Mouse (Mus musculus): Measurements from ENCODE around the gene Eif5. TPM values are rescaled to one million over a fixed set of nuclear protein-coding genes. Genes with fewer than 3 reads are reported as not detected.

The Eif5 gene
- 520 and 559 TPM in 2 replicates for polyA plus RNA-seq (2015; fragmentation: Nextera tagmentation; extraction: Ambion mirVana)

- peak within 1 kb of the TSS; percentile 81 for H3K4me2 ChIP-seq (ENCODE audit: low read depth, low read length)
- peak within 1 kb of the TSS; percentile 100 for H3K27ac ChIP-seq (ENCODE audit: low read depth)
- peak; percentile 90 for ATAC-seq
- 1% methylated on average over 40 of the region's 47 CpGs for WGBS (ENCODE audit: insufficient replicate concordance)
- peak; percentile 95 for TF ChIP-seq EP300 (IDR thresholded peaks at IDR 0.05; ENCODE audit: low read depth)
- no peak for TF ChIP-seq CTCF (IDR thresholded peaks at IDR 0.05; ENCODE audit: low read depth)
- H3K9ac ChIP-seq (replicated peaks) = peak within 1 kb of the TSS; percentile 100
- H3K4me3 ChIP-seq (ENCODE audit: low read depth, low read length) = peak within 1 kb of the TSS; percentile 96
- DNase-seq = peak; percentile 99
- peaks cover 38% of the 10 kb centered on the region for H3K4me1 ChIP-seq (ENCODE audit: insufficient read depth)
- H3K9me3 ChIP-seq (ENCODE audit: low read length) = no peaks in the 10 kb centered on the region
- no peaks in the 10 kb centered on the region for H3K27me3 ChIP-seq (ENCODE audit: insufficient read depth, low read length)
- H3K36me3 ChIP-seq (replicated peaks; ENCODE audit: insufficient read depth, low read length) = peaks cover 40% of the 10 kb centered on the region
Measured at GRCm38 (mm10) chr12:111537796-111538291, at the start of gene Eif5. TSS of gene Eif5 (plus strand) at chr12:111538016.

GRCm38 (mm10) chr12:111489261-111489865 lies 48.5 kb upstream of the Eif5 start:
- ATAC-seq = no peak
- H3K27me3 ChIP-seq (ENCODE audit: insufficient read depth, low read length) = peaks cover 48% of the 10 kb centered on the region
- WGBS (ENCODE audit: insufficient replicate concordance) = 62% methylated on average over 11 of the region's 11 CpGs

GRCm38 (mm10) chr12:111494931-111495330 lies 42.9 kb upstream of the Eif5 start:
- Histone ChIP-seq H3K27ac (ENCODE audit: low read depth) (no peak overlapping the region), H3K9ac (replicated peaks) (no peak overlapping the region), H3K36me3 (replicated peaks; ENCODE audit: insufficient read depth, low read length) (no peaks in the 10 kb centered on the region), H3K4me2 (ENCODE audit: low read depth, low read length) (no peak overlapping the region), H3K4me3 (ENCODE audit: low read depth, low read length) (no peak overlapping the region), H3K27me3 (ENCODE audit: insufficient read depth, low read length) (0 out of 2 replicates have a peak, but pooled peaks cover 2% of the 10 kb centered on the region), H3K9me3 (ENCODE audit: low read length) (no peaks in the 10 kb centered on the region), H3K4me1 (ENCODE audit: insufficient read depth) (0 out of 2 replicates have a peak, but pooled peaks cover 1% of the 10 kb centered on the region)
- DNase-seq = no peak
- no peak for TF ChIP-seq EP300 (IDR thresholded peaks at IDR 0.05; ENCODE audit: low read depth)
- ATAC-seq = no peak
- WGBS (ENCODE audit: insufficient replicate concordance) = 63% methylated on average over 4 of the region's 4 CpGs

More at GRCm38 (mm10) chr12:111489261-111489865, 48.5 kb upstream of the Eif5 start:
- H3K4me2 ChIP-seq (ENCODE audit: low read depth, low read length) = no peak overlapping the region
- H3K9me3 ChIP-seq (ENCODE audit: low read length) = no peaks in the 10 kb centered on the region
- TF ChIP-seq CTCF (IDR thresholded peaks at IDR 0.05; ENCODE audit: low read depth) = no peak
- TF ChIP-seq EP300 (IDR thresholded peaks at IDR 0.05; ENCODE audit: low read depth) = no peak
- no peak for DNase-seq
- no peak overlapping the region for H3K4me3 ChIP-seq (ENCODE audit: low read depth, low read length)
- no peak overlapping the region for H3K27ac ChIP-seq (ENCODE audit: low read depth)
- H3K4me1 ChIP-seq (ENCODE audit: insufficient read depth) = peaks cover 15% of the 10 kb centered on the region; the same call in 1 of the 2 replicates
- no peak overlapping the region for H3K9ac ChIP-seq (replicated peaks)
- no peaks in the 10 kb centered on the region for H3K36me3 ChIP-seq (replicated peaks; ENCODE audit: insufficient read depth, low read length)

GRCm38 (mm10) chr12:111497076-111497475 lies 40.7 kb upstream of the Eif5 start:
- Histone ChIP-seq H3K27me3 (ENCODE audit: insufficient read depth, low read length) (0 out of 2 replicates have a peak, but pooled peaks cover 2% of the 10 kb centered on the region), H3K9me3 (ENCODE audit: low read length) (no peaks in the 10 kb centered on the region), H3K36me3 (replicated peaks; ENCODE audit: insufficient read depth, low read length) (no peaks in the 10 kb centered on the region), H3K9ac (replicated peaks) (no peak overlapping the region), H3K27ac (ENCODE audit: low read depth) (no peak overlapping the region), H3K4me3 (ENCODE audit: low read depth, low read length) (no peak overlapping the region), H3K4me1 (ENCODE audit: insufficient read depth) (no peaks in the 10 kb centered on the region), H3K4me2 (ENCODE audit: low read depth, low read length) (no peak overlapping the region)
- WGBS (ENCODE audit: insufficient replicate concordance) = 43% methylated on average over 2 of the region's 2 CpGs
- TF ChIP-seq CTCF (IDR thresholded peaks at IDR 0.05; ENCODE audit: low read depth) = peak; percentile 65
- no peak for TF ChIP-seq EP300 (IDR thresholded peaks at IDR 0.05; ENCODE audit: low read depth)
- ATAC-seq = no peak
- peak; percentile 46 for DNase-seq

- Histone ChIP-seq H3K4me1 (ENCODE audit: insufficient read depth) (no peaks in the 10 kb centered on the region), H3K4me2 (ENCODE audit: low read depth, low read length) (no peak overlapping the region), H3K27me3 (ENCODE audit: insufficient read depth, low read length) (0 out of 2 replicates have a peak, but pooled peaks cover 2% of the 10 kb centered on the region), H3K36me3 (replicated peaks; ENCODE audit: insufficient read depth, low read length) (no peaks in the 10 kb centered on the region), H3K9ac (replicated peaks) (no peak overlapping the region), H3K4me3 (ENCODE audit: low read depth, low read length) (no peak overlapping the region), H3K27ac (ENCODE audit: low read depth) (no peak overlapping the region), H3K9me3 (ENCODE audit: low read length) (no peaks in the 10 kb centered on the region; the same call in 1 of the 2 replicates)
- WGBS (ENCODE audit: insufficient replicate concordance) = 68% methylated on average over 5 of the region's 5 CpGs
- no peak for TF ChIP-seq EP300 (IDR thresholded peaks at IDR 0.05; ENCODE audit: low read depth)
- TF ChIP-seq CTCF (IDR thresholded peaks at IDR 0.05; ENCODE audit: low read depth) = no peak
- DNase-seq (no peak), ATAC-seq (no peak)
Measured at GRCm38 (mm10) chr12:111499617-111500016, 38.2 kb upstream of the Eif5 start.

GRCm38 (mm10) chr12:111500725-111501124 lies 37.1 kb upstream of the Eif5 start:
- H3K9ac ChIP-seq (replicated peaks) = no peak overlapping the region
- H3K36me3 ChIP-seq (replicated peaks; ENCODE audit: insufficient read depth, low read length) = no peaks in the 10 kb centered on the region
- no peak for ATAC-seq
- H3K4me1 ChIP-seq (ENCODE audit: insufficient read depth) = no peaks in the 10 kb centered on the region
- TF ChIP-seq EP300 (IDR thresholded peaks at IDR 0.05; ENCODE audit: low read depth) (no peak), CTCF (IDR thresholded peaks at IDR 0.05; ENCODE audit: low read depth) (no peak)
- 55% methylated on average over 5 of the region's 5 CpGs for WGBS (ENCODE audit: insufficient replicate concordance)
- no peak for DNase-seq
- H3K4me2 ChIP-seq (ENCODE audit: low read depth, low read length) = no peak overlapping the region
- 0 out of 2 replicates have a peak, but pooled peaks cover 2% of the 10 kb centered on the region for H3K27me3 ChIP-seq (ENCODE audit: insufficient read depth, low read length)
- no peak overlapping the region for H3K4me3 ChIP-seq (ENCODE audit: low read depth, low read length)
- H3K9me3 ChIP-seq (ENCODE audit: low read length) = no peaks in the 10 kb centered on the region; the same call in 1 of the 2 replicates
- H3K27ac ChIP-seq (ENCODE audit: low read depth) = no peak overlapping the region
